Mouse (Mus musculus) embryonic stem cell, embryonic (primary cell): ENCODE results near the gene Cblc.

Experiments
- CTCF ChIA-PET, 4 experiments: fragments of 300-600 bp in 2 of 4; fragments of 350-600 bp in 2 of 4; sonication (Branson Sonifier 250); formaldehyde crosslinking; loops; one replicate each; lab custom pipeline; 2022; ENCODE audit warnings: inconsistent platforms in 2 of 4; lab: Charles Lee
- POLR2A ChIA-PET, 4 experiments: fragments of 300-600 bp in 2 of 4; fragments of 350-600 bp in 2 of 4; sonication (Branson Sonifier 250); formaldehyde crosslinking; loops; one replicate each; lab custom pipeline; 2022; ENCODE audit warnings: antibody characterized with exemption in 4 of 4, inconsistent platforms in 1 of 4; lab: Charles Lee

Gene Cblc

DNA sequence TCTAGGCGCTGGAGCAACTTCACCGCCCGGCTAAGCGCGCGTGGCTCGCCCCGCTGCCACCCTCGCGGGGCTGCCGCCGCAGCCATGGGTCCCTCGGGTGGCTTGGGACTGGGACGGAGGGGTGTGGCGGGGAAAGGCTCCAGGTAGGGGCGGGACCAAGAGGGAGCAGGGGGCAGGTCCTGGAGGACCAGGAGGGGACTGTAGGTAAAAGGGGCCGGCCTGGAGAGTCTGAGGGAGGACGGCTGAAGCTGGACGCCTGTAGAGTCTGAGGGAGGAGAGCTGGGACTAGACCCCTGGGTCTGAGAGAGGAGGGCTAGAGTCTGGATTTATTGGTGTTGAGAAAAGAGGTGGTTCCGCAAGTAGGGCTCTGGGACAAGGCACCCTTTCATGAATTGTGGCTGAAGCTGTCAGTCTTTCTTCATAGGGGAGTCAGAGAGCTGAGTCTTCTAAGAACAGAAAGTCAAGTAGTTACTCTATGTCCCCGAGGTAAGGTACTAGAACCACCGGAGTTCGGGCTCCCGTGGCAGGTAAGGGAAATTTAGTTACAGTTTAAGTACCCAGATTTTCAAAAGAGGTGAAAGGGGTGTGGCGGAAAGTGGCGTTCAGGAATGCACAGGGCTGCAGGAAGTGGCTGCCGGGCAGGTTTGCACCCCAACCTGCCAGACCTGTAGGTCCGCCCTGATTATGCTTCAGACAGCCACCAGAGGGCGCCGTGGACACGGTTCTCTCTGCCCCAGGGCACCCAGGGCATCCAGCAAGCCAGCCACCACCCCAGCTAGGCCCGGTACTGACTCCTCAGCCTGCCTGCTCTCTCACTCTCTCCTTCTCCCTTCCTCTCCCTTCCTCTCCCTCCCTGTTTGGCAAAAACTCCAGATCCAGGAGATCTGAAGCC is at the start of gene Cblc:
Cblc (minus strand) TSS at position 113 of the 892 bp plus-strand sequence.
- ChIA-PET POLR2A (interaction anchor here in 3 of 4 experiments (0.6 to 4.0 kb wide), 29 partner anchors 8 to 164 kb away, joined by 3 to 16 read pairs (median 4); partner anchors contain the start of genes Bcam (in 3 of the 3), Tomm40 (in 2 of the 3), Apoe (in 1 of the 3) and Clptm1 (in 1 of the 3)), CTCF (interaction anchor here (0.5 to 4.7 kb wide), 65 partner anchors 11 to 563 kb away, joined by 3 to 56 read pairs (median 4); partner anchors contain the start of genes Bcam (in 2 of the 4), Bcl3 (in 2 of the 4), Nectin2 (in 2 of the 4) and Ceacam20 (in 1 of the 4))

DNA sequence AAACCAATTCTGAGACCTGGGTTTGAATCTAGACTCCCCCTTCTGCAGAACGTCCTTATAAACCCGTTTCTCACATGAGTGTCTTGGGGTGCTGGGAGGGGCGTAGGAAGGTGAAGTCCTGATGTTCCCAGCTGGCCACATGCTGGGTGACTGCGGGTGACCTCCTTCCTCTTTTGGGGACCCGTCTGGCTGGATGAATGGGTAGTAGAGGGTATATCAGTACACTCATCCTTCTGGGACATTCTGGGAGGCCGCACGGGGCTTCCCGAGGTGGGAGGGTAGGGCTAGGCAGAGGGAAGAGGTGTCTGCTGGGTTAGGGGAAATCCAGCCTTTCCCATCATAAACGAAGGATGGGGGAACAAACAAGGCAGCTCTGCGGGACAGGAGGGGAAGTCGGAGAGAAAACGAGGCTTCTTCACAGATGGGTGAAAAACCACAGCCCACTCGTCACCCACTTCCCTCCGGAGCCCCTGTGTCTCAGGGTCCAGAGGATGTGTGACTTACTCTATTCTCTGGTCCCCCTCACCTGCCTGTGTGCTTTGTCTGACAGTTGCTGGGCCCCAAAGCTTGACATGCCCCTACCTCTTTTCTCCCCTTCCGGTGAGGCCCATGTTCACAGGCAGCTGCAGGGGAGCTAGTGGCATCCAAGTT is 48.0 kb upstream of the Cblc start:
- CTCF ChIA-PET, result interaction anchor here (0.6 to 3.3 kb wide), 24 partner anchors 8 to 112 kb away, joined by 3 to 35 read pairs (median 4); partner anchors contain the start of genes Cblc (in 2 of the 4) and Bcl3 (in 1 of the 4)
- POLR2A ChIA-PET, result interaction anchor here in 3 of 4 experiments (0.5 to 3.5 kb wide), 22 partner anchors 13 to 84 kb away, joined by 3 to 26 read pairs (median 3); partner anchors contain the start of gene Bcl3 (in 2 of the 3)

DNA sequence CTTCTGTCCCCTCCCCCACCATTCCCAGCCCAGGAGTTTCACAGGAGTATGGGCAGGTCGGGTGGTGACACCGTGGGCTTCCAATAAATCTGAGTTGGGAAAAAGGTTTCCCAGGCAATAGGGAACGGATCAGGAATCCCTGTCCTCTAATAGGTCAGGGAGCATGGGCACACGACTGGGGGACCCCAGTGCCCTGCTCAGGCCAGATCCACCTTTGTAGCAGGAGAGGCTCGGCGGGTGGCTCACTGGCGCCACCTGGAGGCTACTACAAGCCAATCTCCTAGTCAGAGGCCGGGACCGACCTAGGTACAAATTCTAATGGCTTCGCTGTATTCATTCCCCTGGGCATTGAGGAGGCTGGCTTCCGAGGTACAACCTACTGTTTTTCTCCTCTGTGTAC is 47.0 kb upstream of the Cblc start:
- POLR2A ChIA-PET, result interaction anchor here in 3 of 4 experiments (0.7 to 3.5 kb wide), 13 partner anchors 13 to 41 kb away, joined by 3 to 26 read pairs (median 5); partner anchors contain the start of gene Bcl3 (in 2 of the 3)
- CTCF ChIA-PET, result interaction anchor here (0.5 to 3.3 kb wide), 30 partner anchors 9 to 1666 kb away, joined by 3 to 35 read pairs (median 5); partner anchors contain the start of genes Cblc (in 2 of the 4) and Bcl3 (in 1 of the 4)

DNA sequence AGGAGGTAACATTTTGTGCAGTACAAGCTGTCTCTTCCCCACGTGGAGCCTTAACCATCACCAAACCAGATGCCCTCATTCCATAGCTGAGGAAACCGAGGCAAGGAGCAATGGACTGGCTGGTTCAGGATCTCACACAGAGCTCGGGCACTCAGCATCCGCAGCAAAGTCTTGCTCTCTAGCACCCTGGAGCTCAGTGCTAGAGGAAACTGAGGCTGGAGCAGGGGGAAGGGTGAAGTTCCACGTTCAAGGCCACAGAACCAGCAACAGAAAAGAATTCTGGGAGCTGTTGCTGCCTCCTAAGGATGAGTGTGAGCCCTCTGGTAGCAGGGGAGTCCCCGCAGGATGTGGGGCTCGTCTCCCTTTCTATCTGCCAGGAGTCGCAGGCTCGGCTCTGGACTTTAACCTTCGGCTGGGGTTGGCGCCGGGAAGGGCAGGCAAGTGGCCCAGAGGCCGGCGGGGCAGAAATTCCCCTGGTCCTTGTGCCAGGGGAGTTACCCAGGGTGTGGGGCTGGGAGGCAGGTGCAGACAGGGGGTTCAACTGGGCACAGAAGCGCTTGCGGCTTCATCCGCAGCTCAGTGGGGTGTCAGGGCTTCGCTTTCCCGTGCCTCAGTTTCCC is 46.4 kb upstream of the Cblc start:
- CTCF ChIA-PET, result interaction anchor here (0.5 to 3.3 kb wide), 27 partner anchors 13 to 1665 kb away, joined by 3 to 35 read pairs (median 5); partner anchors contain the start of genes Cblc (in 2 of the 4), Bcl3 (in 1 of the 4), Nectin2 (in 1 of the 4) and Tomm40 (in 1 of the 4)
- POLR2A ChIA-PET, result interaction anchor here in 3 of 4 experiments (0.6 to 3.5 kb wide), 21 partner anchors 9 to 40 kb away, joined by 3 to 26 read pairs (median 4); partner anchors contain the start of gene Bcl3 (in 1 of the 3)

DNA sequence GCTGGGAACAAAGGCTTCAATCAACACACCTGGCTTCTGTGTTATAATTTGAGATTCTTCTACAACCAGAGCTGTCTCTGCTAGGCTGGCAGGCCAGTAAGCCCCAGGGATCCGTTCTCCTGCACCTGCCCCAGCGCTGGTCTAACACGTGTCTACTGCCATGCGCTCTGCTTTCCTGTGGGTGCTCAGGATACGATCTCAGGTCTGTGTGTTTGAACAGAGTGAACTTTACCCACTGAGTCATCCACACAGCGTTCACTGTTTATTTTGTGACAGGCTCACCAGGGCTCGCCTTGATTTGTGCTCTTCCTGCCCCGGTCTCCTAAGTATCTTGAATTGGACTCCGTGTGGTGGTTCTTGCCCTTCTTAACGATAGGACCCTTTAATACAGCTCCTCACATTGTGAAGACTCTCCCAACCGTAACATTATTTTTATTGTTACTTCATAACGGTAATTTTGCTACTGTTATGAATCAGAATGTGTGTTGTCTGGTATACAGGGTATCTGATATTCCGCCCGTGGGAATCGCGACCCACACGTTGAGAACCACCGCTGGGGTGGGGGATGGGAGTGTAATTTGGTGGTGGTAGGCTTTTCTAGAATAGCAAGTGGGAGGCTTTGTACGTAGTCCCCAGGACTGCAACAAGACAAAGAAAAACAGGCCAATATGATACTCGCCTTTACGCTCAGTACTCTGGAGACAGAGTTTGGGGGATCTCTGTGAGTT is 45.2 kb upstream of the Cblc start:
- POLR2A ChIA-PET, result interaction anchor here in 3 of 4 experiments (0.8 to 1.7 kb wide), 8 partner anchors 10 to 34 kb away, joined by 3 to 5 read pairs (median 3); no protein-coding TSS in a partner anchor
- CTCF ChIA-PET, result interaction anchor here in 3 of 4 experiments (0.6 to 3.3 kb wide), 6 partner anchors 8 to 45 kb away, joined by 6 to 35 read pairs (median 8); partner anchors contain the start of gene Cblc (in 1 of the 3)

DNA sequence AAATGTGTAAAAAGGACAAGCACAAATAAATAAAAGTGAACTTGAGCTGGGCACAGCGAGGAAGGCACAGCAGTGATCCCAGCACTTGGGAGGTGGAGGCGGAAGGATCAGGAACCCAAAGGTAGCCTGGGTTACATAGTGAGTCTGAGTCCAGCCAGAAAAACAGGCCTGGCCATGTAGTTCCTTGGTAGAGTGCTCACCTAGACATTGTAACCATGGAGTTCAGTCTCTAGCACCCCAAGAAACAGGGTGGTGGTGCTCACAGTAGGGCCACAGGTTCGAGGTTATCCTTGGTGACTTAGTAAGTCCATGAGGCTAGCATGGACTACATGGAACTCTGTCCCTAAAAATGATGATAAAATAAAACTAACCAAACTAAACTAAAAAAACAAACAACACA is 44.3 kb upstream of the Cblc start:
- ChIA-PET CTCF (interaction anchor here in 2 of 4 experiments (1.2 to 1.9 kb wide), 2 partner anchors 9 to 35 kb away, joined by 3 to 6 read pairs; no protein-coding TSS in a partner anchor), POLR2A (interaction anchor here in 2 of 4 experiments (0.7 to 1.7 kb wide), 7 partner anchors 9 to 35 kb away, joined by 3 to 5 read pairs (median 3); no protein-coding TSS in a partner anchor)

DNA sequence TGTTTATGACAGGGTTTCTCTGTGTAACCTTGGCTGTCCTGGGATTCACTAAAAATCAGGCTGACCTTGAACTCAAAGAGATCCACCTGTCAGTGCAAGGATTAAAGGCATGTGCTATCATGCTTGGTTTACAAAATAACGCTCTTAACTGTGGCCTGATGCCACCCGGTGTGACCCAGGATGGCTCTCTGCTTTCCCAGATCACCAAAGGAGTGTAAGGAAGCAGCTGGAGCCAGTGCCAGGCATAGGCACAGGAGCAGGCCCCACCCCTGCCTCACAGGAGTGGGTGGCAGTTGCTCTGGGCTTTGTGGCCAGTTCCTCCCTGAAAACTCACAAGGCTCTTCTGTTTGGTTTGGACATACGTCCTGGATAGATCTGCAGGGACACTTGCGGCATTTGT is 43.8 kb upstream of the Cblc start:
- ChIA-PET POLR2A (interaction anchor here in 1 of 4 experiments (0.7 to 1.7 kb wide), 4 partner anchors 9 to 29 kb away, joined by 3 to 4 read pairs (median 3); no protein-coding TSS in a partner anchor), CTCF (interaction anchor here in 2 of 4 experiments (1.2 to 1.9 kb wide), 2 partner anchors 10 to 35 kb away, joined by 3 to 6 read pairs; no protein-coding TSS in a partner anchor)

DNA sequence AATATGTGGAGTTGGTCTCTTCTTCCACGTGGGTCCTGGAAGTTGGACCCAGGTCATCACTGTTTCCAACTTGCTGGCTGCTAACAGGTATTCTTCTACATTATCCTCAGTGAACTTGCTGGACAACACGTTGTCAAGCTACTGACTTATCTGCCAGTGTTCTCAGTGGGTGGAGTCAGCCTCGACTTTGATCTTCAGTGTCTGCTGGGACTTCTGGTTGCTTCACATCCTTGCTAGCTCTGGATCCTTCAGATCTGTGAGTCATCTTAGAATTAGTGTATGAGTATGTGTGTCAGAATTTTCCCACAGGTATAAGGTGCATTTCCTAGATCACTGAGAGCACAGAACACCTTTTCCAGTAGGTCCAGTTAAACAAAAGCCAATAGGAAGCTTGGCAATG is 40.2 kb upstream of the Cblc start:
- ChIA-PET CTCF (interaction anchor here in 2 of 4 experiments (0.5 to 1.2 kb wide), 6 partner anchors 12 to 121 kb away, joined by 3 to 14 read pairs (median 4); no protein-coding TSS in a partner anchor), POLR2A (interaction anchor here in 3 of 4 experiments (0.6 to 1.8 kb wide), 7 partner anchors 10 to 26 kb away, joined by 3 to 5 read pairs (median 4); no protein-coding TSS in a partner anchor)

DNA sequence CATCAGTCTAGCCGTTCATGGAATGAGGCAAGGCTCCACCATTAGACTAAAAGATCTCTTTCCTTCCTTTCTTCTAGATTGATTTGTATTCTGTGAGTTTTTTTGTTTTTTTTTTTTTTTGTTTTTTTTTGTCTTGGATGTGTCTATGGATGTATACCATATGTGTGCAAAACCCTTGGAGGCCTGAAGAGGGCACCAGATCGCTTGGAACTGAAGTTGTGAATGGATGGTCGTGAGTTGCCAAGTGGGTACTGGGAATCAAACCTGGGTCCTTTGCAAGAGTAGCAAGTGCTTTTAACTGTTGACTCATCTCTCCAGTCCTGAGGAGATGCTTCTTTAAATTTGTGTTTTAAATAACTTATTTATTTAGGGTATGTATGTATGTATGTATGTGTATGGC is 37.4 kb upstream of the Cblc start:
- POLR2A ChIA-PET, result interaction anchor here (0.7 to 1.7 kb wide), 4 partner anchors 9 to 43 kb away, joined by 3 to 4 read pairs (median 4); no protein-coding TSS in a partner anchor
- CTCF ChIA-PET, result interaction anchor here in 2 of 4 experiments (0.7 to 1.0 kb wide), 4 partner anchors 11 to 33 kb away, joined by 3 to 4 read pairs (median 3); no protein-coding TSS in a partner anchor

DNA sequence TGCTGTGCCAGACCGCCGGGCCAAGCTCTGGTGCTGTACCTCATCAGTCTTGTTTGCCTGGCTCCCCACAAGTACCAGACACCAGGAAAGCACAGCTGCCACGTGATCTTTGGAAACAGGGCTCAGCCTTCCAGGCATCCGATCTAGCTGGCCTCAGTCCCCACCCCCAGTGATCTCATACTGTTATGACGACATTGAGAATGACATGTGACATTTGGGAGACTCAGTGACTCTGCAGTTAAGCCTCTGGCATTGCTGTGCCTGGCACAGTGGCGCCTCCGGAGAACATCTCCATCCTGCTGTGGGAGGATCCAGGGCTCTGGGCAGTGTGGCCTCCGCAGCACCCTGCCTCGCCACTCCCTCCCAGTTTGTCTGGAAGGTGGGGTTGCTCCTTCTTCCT is 35.2 kb upstream of the Cblc start:
- CTCF ChIA-PET, result interaction anchor here in 3 of 4 experiments (0.5 to 1.9 kb wide), 8 partner anchors 28 to 165 kb away, joined by 3 to 5 read pairs (median 4); no protein-coding TSS in a partner anchor
- POLR2A ChIA-PET, result interaction anchor here in 3 of 4 experiments (0.5 to 4.5 kb wide), 21 partner anchors 8 to 868 kb away, joined by 3 to 21 read pairs (median 4); partner anchors contain the start of gene Bcl3 (in 3 of the 3)

DNA sequence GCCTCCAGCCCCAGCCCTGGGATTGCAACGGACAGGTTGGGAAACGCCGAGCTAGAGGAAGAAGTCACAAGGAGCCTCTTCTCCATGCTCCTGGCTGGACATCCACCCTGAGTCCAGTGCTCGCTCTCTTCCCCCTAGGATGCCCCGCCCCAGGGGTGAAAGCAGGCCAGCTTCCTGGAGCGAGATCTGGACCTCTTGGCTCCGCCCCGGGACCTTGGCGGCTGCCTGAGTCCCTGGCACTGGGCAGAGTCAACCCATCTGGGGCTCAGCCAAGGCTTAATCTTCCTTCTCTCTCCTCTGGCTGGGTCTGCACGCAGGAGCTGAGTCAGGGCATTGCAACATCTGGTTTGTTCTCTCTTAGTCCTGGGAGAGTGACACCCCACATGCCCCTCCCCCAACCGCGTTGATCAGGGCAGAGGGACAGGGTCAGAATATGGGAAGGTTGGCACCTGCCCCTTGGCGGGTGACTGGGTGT is 34.1 kb upstream of the Cblc start:
- ChIA-PET CTCF (interaction anchor here in 3 of 4 experiments (0.6 to 2.3 kb wide), 12 partner anchors 12 to 315 kb away, joined by 3 to 10 read pairs (median 4); no protein-coding TSS in a partner anchor), POLR2A (interaction anchor here in 3 of 4 experiments (0.6 to 4.5 kb wide), 22 partner anchors 8 to 115 kb away, joined by 3 to 21 read pairs (median 4); partner anchors contain the start of gene Bcl3 (in 2 of the 3))

DNA sequence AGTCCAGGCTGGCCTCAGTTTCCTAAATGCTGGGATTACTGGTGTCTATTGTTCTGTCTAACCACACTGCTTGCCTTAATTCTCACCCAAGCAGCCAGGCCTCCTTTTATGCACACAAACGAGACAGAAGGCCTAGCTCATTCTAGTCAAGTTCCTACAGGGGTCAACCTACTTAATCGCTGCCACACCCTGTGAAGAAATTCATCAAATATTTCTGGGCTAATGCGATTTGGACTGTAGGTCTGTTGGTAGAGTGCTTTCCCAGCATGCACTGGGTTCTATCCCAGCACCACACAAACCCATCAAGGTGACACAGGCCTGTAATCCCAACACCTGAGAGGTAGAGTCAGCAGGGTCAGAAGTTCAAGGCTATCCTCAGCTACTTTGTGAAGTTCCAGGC is 33.1 kb upstream of the Cblc start:
- ChIA-PET CTCF (interaction anchor here in 3 of 4 experiments (0.6 to 2.3 kb wide), 13 partner anchors 13 to 127 kb away, joined by 3 to 10 read pairs (median 3); partner anchors contain the start of gene Bcam (in 1 of the 3)), POLR2A (interaction anchor here (0.7 to 4.5 kb wide), 14 partner anchors 11 to 60 kb away, joined by 3 to 21 read pairs (median 4); no protein-coding TSS in a partner anchor)

DNA sequence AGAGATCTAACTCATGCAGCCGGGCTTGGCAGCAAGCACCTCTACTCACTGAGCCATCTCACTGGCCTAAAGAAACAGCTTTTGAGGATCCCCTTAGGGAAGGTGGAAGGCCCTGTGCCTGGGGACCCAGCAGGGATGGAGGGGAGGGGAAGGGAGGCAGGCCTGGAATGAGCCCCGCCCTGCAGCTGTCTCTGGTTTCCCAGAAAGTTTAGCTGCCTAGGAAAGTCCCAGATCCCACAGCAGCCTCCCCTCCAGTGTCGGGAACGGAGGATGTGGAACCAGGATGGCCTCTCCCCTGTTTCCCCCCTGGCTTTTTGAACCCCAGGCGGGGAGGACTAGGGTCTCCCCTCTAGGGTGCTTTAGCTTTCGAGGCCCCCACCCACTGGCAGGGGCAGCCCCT is 30.1 kb upstream of the Cblc start:
- POLR2A ChIA-PET, result interaction anchor here in 3 of 4 experiments (0.6 to 7.3 kb wide), 13 partner anchors 9 to 198 kb away, joined by 3 to 171 read pairs (median 4); partner anchors contain the start of gene Relb (in 1 of the 3)
- CTCF ChIA-PET, result interaction anchor here (0.6 to 1.3 kb wide), 8 partner anchors 21 to 63 kb away, joined by 3 to 6 read pairs (median 3); no protein-coding TSS in a partner anchor

DNA sequence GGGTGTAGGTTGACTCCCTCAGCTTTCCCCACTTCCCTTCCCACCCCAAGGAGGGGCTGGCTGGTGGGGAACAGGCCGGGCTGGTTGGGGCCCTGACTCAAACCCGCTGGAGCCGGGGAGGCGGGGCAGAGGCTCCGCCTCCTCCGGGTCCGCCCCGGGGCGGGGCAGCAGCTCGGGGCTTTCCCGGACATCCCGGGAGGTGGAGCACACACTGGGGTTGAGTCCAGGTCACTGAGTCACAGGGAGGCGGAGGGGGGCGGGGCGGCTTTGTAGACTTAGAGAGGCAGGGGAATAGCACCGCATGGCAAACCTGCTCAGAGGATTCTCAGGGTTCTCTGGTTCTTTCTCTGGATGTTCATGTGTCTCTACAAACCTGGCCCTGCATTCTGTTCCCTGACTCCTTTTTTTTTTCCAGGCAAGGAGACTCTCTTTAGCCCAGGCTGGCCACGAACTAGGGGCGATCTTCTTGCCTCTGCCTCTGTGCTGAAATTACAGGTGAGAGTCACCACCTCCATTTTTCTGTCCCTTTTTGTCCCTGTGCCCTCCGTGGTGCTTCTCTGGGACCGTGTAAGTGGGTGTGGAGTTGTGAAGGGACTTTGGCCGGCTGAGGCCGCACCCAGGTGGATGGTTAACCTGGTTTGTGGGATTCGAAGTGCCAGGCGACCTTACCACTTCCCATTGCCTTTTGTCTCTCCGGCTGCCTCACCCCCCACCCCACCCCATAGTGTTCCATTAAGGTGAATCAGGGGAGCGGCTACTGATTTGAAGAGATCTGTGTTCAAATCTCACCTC is 27.8 kb upstream of the Cblc start:
- POLR2A ChIA-PET, result interaction anchor here (0.5 to 7.3 kb wide), 52 partner anchors 7 to 770 kb away, joined by 3 to 171 read pairs (median 4); partner anchors contain the start of genes Apoc1 (in 2 of the 4), Apoe (in 2 of the 4), Bcam (in 2 of the 4) and Tomm40 (in 2 of the 4)
- CTCF ChIA-PET, result interaction anchor here (0.5 to 2.5 kb wide), 28 partner anchors 9 to 156 kb away, joined by 3 to 11 read pairs (median 4); partner anchors contain the start of genes Cblc (in 1 of the 4), Gm19345 (in 1 of the 4) and Nectin2 (in 1 of the 4)
